Mouse (Mus musculus) lung, postnatal 0 days (tissue): ENCODE measurements around the gene Dach1. TPM values are rescaled to one million over a fixed set of nuclear protein-coding genes. Genes with fewer than 3 reads are reported as not detected.

Experiments used
- ATAC-seq: fragments of 200-750 bp; cut with Nextera tagmentation; 2 replicates; pipeline ENCODE4 v1.8.0; 2017; ENCODE audit warnings: moderate library complexity
- DNase-seq: peaks from one replicate; pipeline ENCODE4 v3.0.0-alpha.2; 2016; ENCODE audit warnings: low spot score
- H3K27ac ChIP-seq: fragments of 300-500 bp; sonication (generic); 2 replicates; pipeline ENCODE4 v1.5.1; 2014; ENCODE audit warnings: antibody characterized with exemption, mild to moderate bottlenecking, low read length, mixed read lengths
- H3K27me3 ChIP-seq: fragments of 300-500 bp; sonication (generic); replicated peaks from 2 replicates; pipeline ENCODE4 v1.6.1; 2014; ENCODE audit warnings: low read length, mixed read lengths; ENCODE audit not compliant: insufficient read depth
- H3K36me3 ChIP-seq: fragments of 300-500 bp; sonication (generic); 2 replicates; pipeline ENCODE4 v1.6.1; 2014; ENCODE audit warnings: low read length, mixed read lengths; ENCODE audit not compliant: insufficient read depth
- H3K4me1 ChIP-seq: fragments of 300-500 bp; sonication (generic); 2 replicates; pipeline ENCODE4 v1.6.1; 2014; ENCODE audit warnings: antibody characterized with exemption, low read depth, low read length, mixed read lengths; ENCODE audit not compliant: insufficient read depth
- H3K4me2 ChIP-seq: fragments of 300-500 bp; sonication (generic); replicated peaks from 2 replicates; pipeline ENCODE4 v1.6.1; 2014; ENCODE audit warnings: low read depth, mild to moderate bottlenecking, low read length, moderate library complexity, mixed read lengths
- H3K4me3 ChIP-seq: fragments of 300-500 bp; sonication (generic); 2 replicates; pipeline ENCODE4 v1.5.1; 2014; ENCODE audit warnings: low read depth, low read length
- H3K9ac ChIP-seq: fragments of 300-500 bp; sonication (generic); replicated peaks from 2 replicates; pipeline ENCODE4 v1.6.1; 2014; ENCODE audit warnings: low read depth, mild to moderate bottlenecking
- H3K9me3 ChIP-seq: fragments of 300-500 bp; sonication (generic); 2 replicates; pipeline ENCODE4 v1.6.1; 2016; ENCODE audit warnings: low read length, mixed read lengths
- CTCF ChIP-seq: IDR thresholded peaks from 2 replicates; pipeline ENCODE4 v1.5.1; 2016; ENCODE audit warnings: antibody characterized with exemption, mild to moderate bottlenecking
- EP300 ChIP-seq: IDR thresholded peaks from 2 replicates; pipeline ENCODE4 v1.6.1; 2016; ENCODE audit warnings: antibody characterized with exemption, mild to moderate bottlenecking, control low read depth
- WGBS: fragments of 180-500 bp; shearing (Covaris S2); extraction: QIAGEN DNeasy Blood & Tissue Kit; methylation state at CpG from one replicate; pipeline ENCODE4 v1.1.7; 2014; 5-methylcytosine and 5-hydroxymethylcytosine counted together
- polyA plus RNA-seq: library from polyadenylated mRNA; unstranded; fragments of >200 nt; fragmentation: Nextera tagmentation; extraction: Ambion mirVana; gene quantifications from 2 replicates; pipeline ENCODE4 v1.2.1, GENCODE M21; 2015

Gene Dach1
- polyA plus RNA-seq, 1 experiment from 2014 or later = 4.2 TPM

DNA sequence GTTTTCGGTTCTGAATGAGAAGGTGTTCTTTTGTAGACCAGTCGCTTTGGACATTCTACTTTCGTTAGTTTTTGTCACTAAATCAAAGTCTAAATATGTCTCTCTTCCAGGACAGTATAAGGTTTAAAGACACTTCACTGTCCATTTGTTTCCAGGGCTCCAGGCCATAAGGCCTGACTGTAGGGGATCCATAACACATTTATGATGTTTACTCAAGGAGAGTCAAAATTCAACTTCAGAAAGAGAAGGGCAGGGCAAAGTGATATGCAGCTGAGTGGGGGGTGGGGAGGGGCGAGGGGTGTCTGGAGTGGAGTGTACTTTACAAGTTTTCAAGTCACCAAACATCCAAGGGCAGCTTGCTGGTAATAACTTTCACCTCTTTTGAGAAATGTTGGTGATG, 146.0 kb downstream of the Dach1 start:
- Histone ChIP-seq H3K36me3 (no peaks in the 10 kb centered on the region), H3K4me3 (no peak overlapping the region), H3K9me3 (no peaks in the 10 kb centered on the region), H3K27ac (no peak overlapping the region), H3K27me3 (no peaks in the 10 kb centered on the region), H3K4me1 (no peaks in the 10 kb centered on the region), H3K9ac (no peak overlapping the region), H3K4me2 (no peak overlapping the region)
- TF ChIP-seq EP300 = no peak
- TF ChIP-seq CTCF = no peak
- ATAC-seq (no peak), DNase-seq (no peak)
- 62% methylated on average over 4 of the region's 4 CpGs for WGBS

DNA sequence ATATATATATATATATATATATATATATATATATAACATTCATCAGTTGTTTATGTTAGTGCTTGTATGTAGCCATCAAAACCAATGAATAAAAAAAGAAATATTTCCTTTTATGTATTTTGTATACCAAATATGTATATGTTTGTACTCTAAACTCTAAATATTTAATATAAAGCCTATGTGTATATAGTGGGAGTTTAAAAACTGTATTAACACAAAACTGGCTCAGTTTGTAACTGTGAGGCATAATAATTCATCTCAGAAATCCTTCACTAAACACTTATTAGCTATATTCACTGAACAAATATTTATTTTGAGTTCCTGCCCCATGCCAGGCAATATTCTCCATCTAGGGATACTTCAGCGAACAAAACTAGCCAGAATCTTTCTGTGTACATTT, 155.5 kb downstream of the Dach1 start:
- Histone ChIP-seq H3K36me3 (no peaks in the 10 kb centered on the region), H3K27me3 (no peaks in the 10 kb centered on the region), H3K9ac (no peak overlapping the region), H3K4me2 (no peak overlapping the region), H3K4me3 (no peak overlapping the region), H3K9me3 (no peaks in the 10 kb centered on the region), H3K4me1 (no peaks in the 10 kb centered on the region), H3K27ac (no peak overlapping the region)
- 73% methylated on average over 1 of the region's 1 CpGs for WGBS
- TF ChIP-seq EP300 = no peak
- no peak for TF ChIP-seq CTCF
- DNase-seq = no peak
- ATAC-seq = no peak

GRCm38 (mm10) chr14:98008501-98008900, 161.1 kb downstream of the Dach1 start:
- H3K9me3 ChIP-seq = no peaks in the 10 kb centered on the region
- H3K27me3 ChIP-seq = no peaks in the 10 kb centered on the region
- no peak for TF ChIP-seq CTCF
- ATAC-seq = no peak
- H3K36me3 ChIP-seq = no peaks in the 10 kb centered on the region
- H3K4me1 ChIP-seq = no peaks in the 10 kb centered on the region
- no peak overlapping the region for H3K4me2 ChIP-seq
- no peak overlapping the region for H3K9ac ChIP-seq
- WGBS = 81% methylated on average over 6 of the region's 6 CpGs
- DNase-seq = peak; percentile 6
- H3K4me3 ChIP-seq = no peak overlapping the region
- no peak overlapping the region for H3K27ac ChIP-seq

DNA sequence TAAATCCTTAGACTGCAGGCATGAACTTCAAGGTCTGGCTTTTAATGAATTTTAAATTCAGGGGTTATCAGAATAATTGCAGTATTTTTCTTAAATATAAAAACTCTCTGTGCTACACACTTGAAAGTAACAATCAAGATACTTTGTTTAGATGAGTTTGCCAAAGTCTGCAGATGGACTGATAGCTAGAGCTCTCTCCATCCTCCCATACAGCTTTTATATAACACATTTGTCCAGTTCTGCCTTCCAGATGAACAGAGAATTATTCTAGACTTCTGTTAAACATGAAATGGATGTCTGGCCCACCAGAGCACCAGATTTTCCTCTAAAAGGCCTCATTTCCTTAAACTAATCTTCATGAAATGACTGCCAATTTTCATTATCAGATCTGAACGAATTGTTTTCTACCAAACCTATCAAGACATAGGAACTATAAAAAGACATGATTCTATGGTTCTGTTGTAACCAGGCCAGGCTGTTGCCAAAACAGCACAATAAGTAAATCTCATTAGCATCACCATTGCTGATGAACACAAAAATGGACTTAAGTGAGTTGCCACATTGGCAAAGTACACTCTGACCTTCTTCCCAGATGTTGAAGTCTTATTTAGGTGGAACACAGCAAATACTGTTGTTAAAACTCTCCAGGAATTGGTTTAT, 167.4 kb downstream of the Dach1 start:
- no peak overlapping the region for H3K9ac ChIP-seq
- H3K4me1 ChIP-seq = no peaks in the 10 kb centered on the region
- H3K27ac ChIP-seq = no peak overlapping the region
- H3K36me3 ChIP-seq = no peaks in the 10 kb centered on the region
- H3K4me2 ChIP-seq = no peak overlapping the region
- H3K9me3 ChIP-seq = no peaks in the 10 kb centered on the region
- H3K27me3 ChIP-seq = no peaks in the 10 kb centered on the region
- DNase-seq (no peak), ATAC-seq (no peak)
- no peak for TF ChIP-seq CTCF
- no peak for TF ChIP-seq EP300
- no peak overlapping the region for H3K4me3 ChIP-seq
- 40% methylated on average over 1 of the region's 1 CpGs for WGBS

GRCm38 (mm10) chr14:97998584-97998983, 171.0 kb downstream of the Dach1 start:
- Histone ChIP-seq H3K36me3 (no peaks in the 10 kb centered on the region), H3K4me3 (no peak overlapping the region), H3K9ac (no peak overlapping the region), H3K27me3 (no peaks in the 10 kb centered on the region), H3K4me1 (no peaks in the 10 kb centered on the region), H3K4me2 (no peak overlapping the region), H3K27ac (no peak overlapping the region), H3K9me3 (no peaks in the 10 kb centered on the region)
- DNase-seq (no peak), ATAC-seq (no peak)
- no peak for TF ChIP-seq EP300
- TF ChIP-seq CTCF = no peak

DNA sequence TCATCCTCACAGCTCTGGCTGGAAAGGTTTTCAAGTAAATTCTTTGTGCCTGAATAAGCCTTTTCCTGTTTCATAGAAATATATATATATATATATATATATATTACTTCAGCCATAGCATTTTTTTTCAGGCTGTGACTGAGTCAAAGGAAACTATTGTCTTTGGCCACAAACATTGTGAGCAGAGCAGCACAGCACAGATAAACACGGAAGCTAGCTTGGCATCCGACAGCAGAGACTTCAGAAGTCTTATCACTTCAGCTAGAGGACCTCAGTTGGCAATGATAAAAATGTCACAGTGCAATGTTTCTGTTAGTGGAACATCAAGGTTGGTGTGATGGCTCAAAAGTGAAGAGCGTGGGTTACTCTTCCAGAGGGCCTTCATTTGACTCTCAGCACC, 186.3 kb downstream of the Dach1 start:
- H3K36me3 ChIP-seq = no peaks in the 10 kb centered on the region
- H3K4me2 ChIP-seq = no peak overlapping the region
- TF ChIP-seq EP300 = no peak
- no peak for TF ChIP-seq CTCF

GRCm38 (mm10) chr14:97982676-97983075, 186.9 kb downstream of the Dach1 start:
- no peaks in the 10 kb centered on the region for H3K9me3 ChIP-seq
- H3K27me3 ChIP-seq = no peaks in the 10 kb centered on the region
- WGBS = 64% methylated on average over 6 of the region's 6 CpGs
- H3K27ac ChIP-seq = no peak overlapping the region
- no peak overlapping the region for H3K4me2 ChIP-seq
- no peak for TF ChIP-seq EP300
- no peak for TF ChIP-seq CTCF
- DNase-seq (no peak), ATAC-seq (no peak)
- H3K36me3 ChIP-seq = no peaks in the 10 kb centered on the region
- no peak overlapping the region for H3K9ac ChIP-seq
- no peaks in the 10 kb centered on the region for H3K4me1 ChIP-seq
- no peak overlapping the region for H3K4me3 ChIP-seq

More for the DNA sequence above, 186.3 kb downstream of the Dach1 start:
- H3K27ac ChIP-seq = no peak overlapping the region
- no peak overlapping the region for H3K9ac ChIP-seq
- no peak overlapping the region for H3K4me3 ChIP-seq
- DNase-seq (peak; percentile 13), ATAC-seq (no peak; the same call in 1 of the 2 replicates)
- H3K4me1 ChIP-seq = no peaks in the 10 kb centered on the region
- no peaks in the 10 kb centered on the region for H3K9me3 ChIP-seq
- no peaks in the 10 kb centered on the region for H3K27me3 ChIP-seq
- 32% methylated on average over 3 of the region's 3 CpGs for whole genome bisulfite sequencing
